Mouse (Mus musculus): ENCODE results near the gene Ccdc33. TPM values are rescaled to one million over a fixed set of nuclear protein-coding genes. Genes with fewer than 3 reads are reported as not detected.

Ccdc33 gene
- polyA plus RNA-seq, 1 experiment: 0.59 TPM

- TF ChIP-seq CTCF (IDR thresholded peaks at IDR 0.05; ENCODE audit: borderline replicate concordance, insufficient read depth, low read depth, low read length) (peak; percentile 44; the same call in 1 of the 2 replicates), POLR2A (IDR thresholded peaks at IDR 0.05; ENCODE audit: borderline replicate concordance, insufficient read depth, low read length) (no peak)
- DNase-seq: no peak
- 95% methylated on average over 6 of the region's 6 CpGs for WGBS
- H3K4me1 ChIP-seq (ENCODE audit: control insufficient read depth, insufficient read depth, low read length): peaks cover 26% of the 10 kb centered on the region
- H3K27ac ChIP-seq (ENCODE audit: insufficient read depth, low read length): no peak overlapping the region
- H3K4me3 ChIP-seq (replicated peaks; ENCODE audit: insufficient read depth, low read depth, low read length): no peak overlapping the region
- H3K27me3 ChIP-seq (ENCODE audit: control insufficient read depth, insufficient read depth, low read length): no peaks in the 10 kb centered on the region
These were observed 52.5 kb downstream of the Ccdc33 start for GRCm38 (mm10) chr9:58065977-58066730.

GRCm38 (mm10) chr9:58065532-58065931 is 53.1 kb downstream of the Ccdc33 start:
- 75% methylated on average over 6 of the region's 6 CpGs for WGBS
- no peak for TF ChIP-seq POLR2A (IDR thresholded peaks at IDR 0.05; ENCODE audit: borderline replicate concordance, insufficient read depth, low read length)
- no peak for TF ChIP-seq CTCF (IDR thresholded peaks at IDR 0.05; ENCODE audit: borderline replicate concordance, insufficient read depth, low read depth, low read length)

GRCm38 (mm10) chr9:58063531-58063930 is 55.1 kb downstream of the Ccdc33 start, which contains the start of gene Stra6:
Gene Stra6 (plus strand): TSS chr9:58063788.
- WGBS: 15% methylated on average over 3 of the region's 3 CpGs
- no peaks in the 10 kb centered on the region for H3K27me3 ChIP-seq (ENCODE audit: control insufficient read depth, insufficient read depth, low read length)
- peaks cover 28% of the 10 kb centered on the region for H3K4me1 ChIP-seq (ENCODE audit: control insufficient read depth, insufficient read depth, low read length)
- TF ChIP-seq CTCF (IDR thresholded peaks at IDR 0.05; ENCODE audit: borderline replicate concordance, insufficient read depth, low read depth, low read length): no peak
- no peak for TF ChIP-seq POLR2A (IDR thresholded peaks at IDR 0.05; ENCODE audit: borderline replicate concordance, insufficient read depth, low read length)
- no peak within 1 kb of the TSS for H3K27ac ChIP-seq (ENCODE audit: insufficient read depth, low read length)
- no peak within 1 kb of the TSS for H3K4me3 ChIP-seq (replicated peaks; ENCODE audit: insufficient read depth, low read depth, low read length)
- peak in 1 of 2 experiments; percentile 31 for DNase-seq

More at GRCm38 (mm10) chr9:58065532-58065931, 53.1 kb downstream of the Ccdc33 start:
- no peak for DNase-seq
- Histone ChIP-seq H3K4me3 (replicated peaks; ENCODE audit: insufficient read depth, low read depth, low read length) (no peak overlapping the region), H3K4me1 (ENCODE audit: control insufficient read depth, insufficient read depth, low read length) (peaks cover 26% of the 10 kb centered on the region), H3K27me3 (ENCODE audit: control insufficient read depth, insufficient read depth, low read length) (no peaks in the 10 kb centered on the region), H3K27ac (ENCODE audit: insufficient read depth, low read length) (no peak overlapping the region)

GRCm38 (mm10) chr9:58060677-58061667 is 57.7 kb downstream of the Ccdc33 start:
- no peak overlapping the region for H3K27ac ChIP-seq (ENCODE audit: insufficient read depth, low read length)
- no peak for DNase-seq
- TF ChIP-seq CTCF (IDR thresholded peaks at IDR 0.05; ENCODE audit: borderline replicate concordance, insufficient read depth, low read depth, low read length) (no peak), POLR2A (IDR thresholded peaks at IDR 0.05; ENCODE audit: borderline replicate concordance, insufficient read depth, low read length) (no peak)
- no peaks in the 10 kb centered on the region for H3K27me3 ChIP-seq (ENCODE audit: control insufficient read depth, insufficient read depth, low read length)
- 79% methylated on average over 23 of the region's 23 CpGs for WGBS
- peaks cover 16% of the 10 kb centered on the region for H3K4me1 ChIP-seq (ENCODE audit: control insufficient read depth, insufficient read depth, low read length)
- no peak overlapping the region for H3K4me3 ChIP-seq (replicated peaks; ENCODE audit: insufficient read depth, low read depth, low read length)

GRCm38 (mm10) chr9:58059920-58060319 is 58.7 kb downstream of the Ccdc33 start:
- Histone ChIP-seq H3K27me3 (ENCODE audit: control insufficient read depth, insufficient read depth, low read length) (no peaks in the 10 kb centered on the region), H3K4me3 (replicated peaks; ENCODE audit: insufficient read depth, low read depth, low read length) (no peak overlapping the region), H3K27ac (ENCODE audit: insufficient read depth, low read length) (no peak overlapping the region), H3K4me1 (ENCODE audit: control insufficient read depth, insufficient read depth, low read length) (peaks cover 16% of the 10 kb centered on the region)
- TF ChIP-seq CTCF (IDR thresholded peaks at IDR 0.05; ENCODE audit: borderline replicate concordance, insufficient read depth, low read depth, low read length) (no peak), POLR2A (IDR thresholded peaks at IDR 0.05; ENCODE audit: borderline replicate concordance, insufficient read depth, low read length) (no peak)
- no peak for DNase-seq
- WGBS: 15% methylated on average over 1 of the region's 1 CpGs

GRCm38 (mm10) chr9:58055666-58056065 is 63.0 kb downstream of the Ccdc33 start:
- no peak overlapping the region for H3K27ac ChIP-seq (ENCODE audit: insufficient read depth, low read length)
- WGBS: 83% methylated on average over 5 of the region's 5 CpGs
- H3K4me3 ChIP-seq (replicated peaks; ENCODE audit: insufficient read depth, low read depth, low read length): no peak overlapping the region
- no peak for TF ChIP-seq CTCF (IDR thresholded peaks at IDR 0.05; ENCODE audit: borderline replicate concordance, insufficient read depth, low read depth, low read length)
- no peak for TF ChIP-seq POLR2A (IDR thresholded peaks at IDR 0.05; ENCODE audit: borderline replicate concordance, insufficient read depth, low read length)
- H3K27me3 ChIP-seq (ENCODE audit: control insufficient read depth, insufficient read depth, low read length): no peaks in the 10 kb centered on the region
- no peak for DNase-seq
- peaks cover 4% of the 10 kb centered on the region; the same call in 1 of the 2 replicates for H3K4me1 ChIP-seq (ENCODE audit: control insufficient read depth, insufficient read depth, low read length)

GRCm38 (mm10) chr9:58054032-58054431 is 64.6 kb downstream of the Ccdc33 start:
- Histone ChIP-seq H3K27ac (ENCODE audit: insufficient read depth, low read length) (no peak overlapping the region), H3K27me3 (ENCODE audit: control insufficient read depth, insufficient read depth, low read length) (no peaks in the 10 kb centered on the region), H3K4me3 (replicated peaks; ENCODE audit: insufficient read depth, low read depth, low read length) (no peak overlapping the region), H3K4me1 (ENCODE audit: control insufficient read depth, insufficient read depth, low read length) (no peaks in the 10 kb centered on the region; the same call in 1 of the 2 replicates)
- DNase-seq: no peak
- TF ChIP-seq CTCF (IDR thresholded peaks at IDR 0.05; ENCODE audit: borderline replicate concordance, insufficient read depth, low read depth, low read length) (no peak), POLR2A (IDR thresholded peaks at IDR 0.05; ENCODE audit: borderline replicate concordance, insufficient read depth, low read length) (no peak)
- WGBS: 100% methylated on average over 1 of the region's 1 CpGs

Measured in cerebellum, adult 2 months (tissue).